Mouse (Mus musculus) myocyte (in vitro differentiated cells): ENCODE measurements around the gene Khdc3. TPM values are rescaled to one million over a fixed set of nuclear protein-coding genes. Genes with fewer than 3 reads are reported as not detected.

ENCODE experiments used
- H3K27me3 ChIP-seq: one replicate; pipeline ENCODE4 v1.6.1; 2011; ENCODE audit not compliant: control insufficient read depth, insufficient read depth, insufficient read length
- H3K36me3 ChIP-seq: one replicate; pipeline ENCODE4 v1.6.1; 2011; ENCODE audit not compliant: control insufficient read depth, insufficient read depth
- H3K4me2 ChIP-seq: one replicate; pipeline ENCODE4 v1.6.1; 2011; ENCODE audit warnings: low read depth, control low read depth
- H3K4me3 ChIP-seq: one replicate; pipeline ENCODE4 v1.5.1; 2011; ENCODE audit warnings: mild to moderate bottlenecking, control low read depth, moderate library complexity
- H3K79me2 ChIP-seq: one replicate; pipeline ENCODE4 v1.6.1; 2011; ENCODE audit not compliant: control insufficient read depth, insufficient read depth
- H3ac ChIP-seq: one replicate; pipeline ENCODE4 v1.6.1; 2011; ENCODE audit not compliant: control insufficient read depth, insufficient read length
- CEBPB ChIP-seq: IDR thresholded peaks from 2 replicates; pipeline ENCODE4 v1.6.1; 2011; ENCODE audit warnings: mild to moderate bottlenecking, moderate library complexity; ENCODE audit not compliant: poor library complexity, insufficient read depth, severe bottlenecking
- E2F4 ChIP-seq: IDR thresholded peaks from one replicate; pipeline ENCODE4 v1.6.1; 2011; ENCODE audit warnings: mild to moderate bottlenecking, control low read depth, moderate library complexity; ENCODE audit not compliant: insufficient read depth
- MAX ChIP-seq: IDR thresholded peaks from one replicate; pipeline ENCODE4 v1.6.1; 2011; ENCODE audit warnings: low read depth, mild to moderate bottlenecking, control low read depth
- MYOD1 ChIP-seq, 3 experiments: IDR thresholded peaks; one replicate each; pipeline ENCODE4 v1.6.1; 2011; ENCODE audit warnings: control low read depth in 2 of 3, low read depth in 2 of 3, mild to moderate bottlenecking in 2 of 3, moderate library complexity in 1 of 3; ENCODE audit not compliant: insufficient read length in 2 of 3, control insufficient read depth in 1 of 3
- MYOG ChIP-seq, 3 experiments: IDR thresholded peaks; one replicate each; pipeline ENCODE4 v1.6.1; 2011; ENCODE audit warnings: control low read depth in 2 of 3, low read depth in 2 of 3, mild to moderate bottlenecking in 2 of 3; ENCODE audit not compliant: insufficient read length in 2 of 3, control insufficient read depth in 1 of 3, insufficient read depth in 1 of 3
- POLR2A ChIP-seq: IDR thresholded peaks from one replicate; pipeline ENCODE4 v1.6.1; 2011; ENCODE audit warnings: low read depth, mild to moderate bottlenecking, control low read depth, moderate library complexity; ENCODE audit not compliant: insufficient read length
- POLR2AphosphoS2 ChIP-seq: IDR thresholded peaks from one replicate; pipeline ENCODE4 v1.6.1; 2011; ENCODE audit warnings: low read depth, control low read depth; ENCODE audit not compliant: insufficient read length
- REST ChIP-seq: IDR thresholded peaks from one replicate; pipeline ENCODE4 v1.6.1; 2011; ENCODE audit warnings: mild to moderate bottlenecking, control low read depth, moderate library complexity; ENCODE audit not compliant: insufficient read depth, insufficient read length
- SRF ChIP-seq: IDR thresholded peaks from one replicate; pipeline ENCODE4 v1.6.1; 2011; ENCODE audit warnings: low read depth; ENCODE audit not compliant: control insufficient read depth, insufficient read length
- TCF12 ChIP-seq: IDR thresholded peaks from one replicate; pipeline ENCODE4 v1.6.1; 2011; ENCODE audit warnings: mild to moderate bottlenecking, control low read depth; ENCODE audit not compliant: poor library complexity, insufficient read depth, severe bottlenecking
- TCF3 ChIP-seq: IDR thresholded peaks from one replicate; pipeline ENCODE4 v1.6.1; 2011; ENCODE audit warnings: low read depth, control low read depth; ENCODE audit not compliant: insufficient read length
- USF1 ChIP-seq: IDR thresholded peaks from one replicate; pipeline ENCODE4 v1.6.1; 2011; ENCODE audit warnings: low read depth, mild to moderate bottlenecking, control low read depth, moderate library complexity
- polyA plus RNA-seq: library from polyadenylated mRNA; unstranded; fragments of >200 nt; fragmentation: generic; extraction: Trizol; gene quantifications from one replicate; pipeline ENCODE4 v1.2.1, GENCODE M21; 2012; ENCODE audit warnings: missing spikeins

Khdc3 gene
- polyA plus RNA-seq, 1 experiment: not detected

DNA sequence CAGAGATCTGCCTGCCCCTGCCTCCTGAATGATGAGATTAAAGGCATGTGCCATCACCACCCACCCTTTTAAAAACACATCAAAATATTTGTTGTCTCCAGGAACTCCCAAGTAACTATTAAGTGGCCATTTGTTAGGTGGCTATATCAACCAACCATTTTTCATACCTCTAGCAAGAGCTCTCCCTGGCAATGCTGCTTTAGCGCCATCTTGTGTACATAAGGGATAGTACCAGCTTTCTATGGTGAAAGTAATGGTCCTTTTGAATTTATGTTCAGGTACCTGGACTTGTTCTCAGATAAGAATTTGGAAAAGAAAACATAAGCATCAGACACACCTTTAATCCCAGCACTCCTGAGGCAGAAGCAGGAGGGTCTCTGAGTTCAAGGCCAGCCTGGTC, 9.9 kb upstream of the Khdc3 start:
- Histone ChIP-seq H3K27me3 (peaks cover 37% of the 10 kb centered on the region), H3K4me2 (no peak overlapping the region), H3K36me3 (no peaks in the 10 kb centered on the region), H3K4me3 (no peak overlapping the region), H3ac (no peak overlapping the region), H3K79me2 (no peaks in the 10 kb centered on the region)
- TF ChIP-seq POLR2AphosphoS2: no peak
- TF ChIP-seq MYOG (IDR thresholded peaks at IDR 0.05; ENCODE audit: control insufficient read depth in 1 of 3, insufficient read depth in 1 of 3, insufficient read length in 2 of 3, low read depth in 2 of 3): no peak
- TF ChIP-seq E2F4: no peak
- TF ChIP-seq MYOD1 (IDR thresholded peaks at IDR 0.05; ENCODE audit: control insufficient read depth in 1 of 3, insufficient read length in 2 of 3, low read depth in 2 of 3): no peak
- no peak for TF ChIP-seq MAX
- no peak for TF ChIP-seq TCF12
- no peak for TF ChIP-seq CEBPB
- no peak for TF ChIP-seq POLR2A
- TF ChIP-seq TCF3: no peak
- no peak for TF ChIP-seq REST

DNA sequence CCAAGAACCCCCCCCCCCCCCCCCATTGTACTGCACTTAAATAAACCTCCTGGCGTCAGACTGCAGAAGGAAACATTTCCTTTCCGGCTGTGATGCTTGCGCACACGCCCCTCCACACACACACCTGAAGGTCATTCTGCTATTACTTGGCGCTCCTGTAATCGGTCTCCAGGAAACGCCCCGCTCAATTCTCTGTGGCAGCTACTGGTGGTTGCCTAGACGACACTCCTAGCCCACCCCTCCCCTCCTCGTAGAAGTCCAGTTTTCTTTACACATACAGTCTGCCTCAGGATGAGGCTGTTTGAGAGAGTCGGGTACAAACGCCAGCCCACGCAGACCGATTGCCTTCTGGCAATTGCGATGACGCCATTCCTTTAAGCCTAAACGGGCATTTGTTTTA, 7.1 kb upstream of the Khdc3 start:
- no peak overlapping the region for H3K4me2 ChIP-seq
- H3K4me3 ChIP-seq: no peak overlapping the region
- no peak overlapping the region for H3ac ChIP-seq

DNA sequence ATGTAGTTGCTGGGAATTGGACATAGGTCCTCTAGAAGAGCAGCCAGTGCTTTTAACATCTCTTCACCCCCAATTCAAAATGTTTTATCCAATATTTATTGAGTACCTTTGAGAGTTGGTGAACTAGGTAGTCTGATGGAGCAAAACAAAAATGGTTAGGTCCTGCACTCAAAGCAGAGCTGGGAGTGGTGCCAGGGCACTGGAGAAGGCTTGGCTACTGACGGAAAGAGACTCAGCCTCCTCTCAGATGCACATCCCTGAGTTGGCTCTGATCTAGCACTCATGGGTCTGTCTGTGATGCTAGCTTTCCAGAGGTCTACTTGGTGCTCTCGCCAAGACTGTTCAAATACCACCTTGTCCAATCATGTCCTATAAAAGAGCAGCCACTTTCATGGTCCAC, 3.7 kb upstream of the Khdc3 start:
- H3ac ChIP-seq: no peak overlapping the region
- no peak overlapping the region for H3K4me3 ChIP-seq
- H3K27me3 ChIP-seq: peaks cover 34% of the 10 kb centered on the region
- no peaks in the 10 kb centered on the region for H3K36me3 ChIP-seq
- no peaks in the 10 kb centered on the region for H3K79me2 ChIP-seq
- H3K4me2 ChIP-seq: no peak overlapping the region
- TF ChIP-seq TCF3 (no peak), MYOD1 (IDR thresholded peaks at IDR 0.05; ENCODE audit: control insufficient read depth in 1 of 3, insufficient read length in 2 of 3, low read depth in 2 of 3) (no peak), E2F4 (no peak), TCF12 (no peak), CEBPB (no peak), REST (no peak), SRF (no peak), MYOG (IDR thresholded peaks at IDR 0.05; ENCODE audit: control insufficient read depth in 1 of 3, insufficient read depth in 1 of 3, insufficient read length in 2 of 3, low read depth in 2 of 3) (no peak), POLR2AphosphoS2 (no peak), MAX (no peak), USF1 (no peak), POLR2A (no peak)

More for the DNA sequence above, 7.1 kb upstream of the Khdc3 start:
- Histone ChIP-seq H3K36me3 (no peaks in the 10 kb centered on the region), H3K27me3 (peaks cover 38% of the 10 kb centered on the region), H3K79me2 (no peaks in the 10 kb centered on the region)
- TF ChIP-seq MYOD1 (IDR thresholded peaks at IDR 0.05; ENCODE audit: control insufficient read depth in 1 of 3, insufficient read length in 2 of 3, low read depth in 2 of 3) (no peak), SRF (no peak), REST (no peak), E2F4 (no peak)

DNA sequence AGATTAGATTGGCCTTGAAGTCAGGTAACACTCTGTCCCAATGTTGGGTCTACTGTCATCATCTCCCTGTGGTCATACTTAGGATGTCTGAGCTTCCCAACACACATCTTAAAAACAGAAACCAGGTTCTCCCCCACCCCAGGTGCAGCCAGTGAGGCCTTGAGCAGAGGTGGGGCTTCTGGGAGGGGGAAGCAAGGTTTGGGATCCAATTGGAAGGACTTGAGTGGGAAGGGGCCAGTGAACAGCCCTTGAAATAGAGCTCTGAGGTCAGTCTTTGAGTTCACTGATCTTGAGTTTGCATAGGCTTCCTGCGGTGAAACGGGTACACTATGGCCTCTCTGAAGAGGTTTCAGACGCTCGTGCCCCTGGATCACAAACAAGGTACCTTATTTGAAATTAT, 545 bp downstream of the Khdc3 start, which contains the start of gene Gm20509:
TSS of gene Gm20509 (plus strand) at position 290 of the 400 bp plus-strand sequence.
- no peaks in the 10 kb centered on the region for H3K36me3 ChIP-seq
- no peak within 1 kb of the TSS for H3K4me3 ChIP-seq
- TF ChIP-seq E2F4 (no peak), REST (no peak), POLR2A (no peak), MAX (no peak), TCF12 (no peak), MYOG (IDR thresholded peaks at IDR 0.05; ENCODE audit: control insufficient read depth in 1 of 3, insufficient read depth in 1 of 3, insufficient read length in 2 of 3, low read depth in 2 of 3) (no peak), TCF3 (no peak), USF1 (no peak), CEBPB (no peak), MYOD1 (IDR thresholded peaks at IDR 0.05; ENCODE audit: control insufficient read depth in 1 of 3, insufficient read length in 2 of 3, low read depth in 2 of 3) (no peak), POLR2AphosphoS2 (no peak), SRF (no peak)
- H3K79me2 ChIP-seq: no peaks in the 10 kb centered on the region
- peaks cover 34% of the 10 kb centered on the region for H3K27me3 ChIP-seq
- H3K4me2 ChIP-seq: no peak within 1 kb of the TSS
- H3ac ChIP-seq: no peak within 1 kb of the TSS

DNA sequence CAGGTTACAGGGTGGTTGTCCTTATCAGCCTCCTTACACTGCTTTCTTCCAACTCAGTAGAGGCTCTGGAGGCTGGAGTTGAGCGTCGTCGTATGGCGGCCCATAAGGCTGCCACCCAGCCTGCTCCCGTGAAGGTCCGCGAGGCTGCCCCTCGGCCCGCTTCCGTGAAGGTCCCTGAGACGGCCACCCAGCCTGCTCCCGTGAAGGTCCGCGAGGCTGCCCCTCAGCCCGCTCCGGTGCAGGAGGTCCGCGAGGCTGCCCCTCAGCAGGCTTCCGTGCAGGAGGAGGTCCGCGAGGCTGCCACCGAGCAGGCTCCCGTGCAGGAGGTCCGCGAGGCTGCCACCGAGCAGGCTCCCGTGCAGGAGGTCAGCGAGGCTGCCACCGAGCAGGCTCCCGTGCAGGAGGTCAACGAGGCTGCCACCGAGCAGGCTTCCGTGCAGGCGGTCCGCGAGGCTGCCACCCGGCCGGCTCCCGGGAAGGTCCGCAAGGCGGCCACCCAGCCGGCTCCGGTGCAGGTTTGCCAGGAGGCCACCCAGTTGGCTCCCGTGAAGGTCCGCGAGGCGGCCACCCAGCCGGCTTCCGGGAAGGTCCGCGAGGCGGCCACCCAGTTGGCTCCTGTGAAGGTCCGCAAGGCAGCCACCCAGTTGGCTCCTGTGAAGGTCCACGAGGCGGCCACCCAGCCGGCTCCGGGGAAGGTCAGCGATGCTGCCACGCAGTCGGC, 1.7 kb downstream of the Khdc3 start:
- TF ChIP-seq POLR2AphosphoS2: no peak
- no peak for TF ChIP-seq MYOD1 (IDR thresholded peaks at IDR 0.05; ENCODE audit: control insufficient read depth in 1 of 3, insufficient read length in 2 of 3, low read depth in 2 of 3)
- no peak for TF ChIP-seq POLR2A
- TF ChIP-seq TCF12: no peak
- no peak for TF ChIP-seq E2F4
- no peak for TF ChIP-seq SRF
- no peak for TF ChIP-seq REST
- no peak for TF ChIP-seq USF1
- no peak for TF ChIP-seq TCF3
- no peak for TF ChIP-seq MYOG (IDR thresholded peaks at IDR 0.05; ENCODE audit: control insufficient read depth in 1 of 3, insufficient read depth in 1 of 3, insufficient read length in 2 of 3, low read depth in 2 of 3)
- no peak for TF ChIP-seq MAX
- TF ChIP-seq CEBPB: no peak
- H3K79me2 ChIP-seq: no peaks in the 10 kb centered on the region
- no peak overlapping the region for H3K4me2 ChIP-seq
- H3K27me3 ChIP-seq: peaks cover 26% of the 10 kb centered on the region
- H3K36me3 ChIP-seq: no peaks in the 10 kb centered on the region
- no peak overlapping the region for H3K4me3 ChIP-seq
- no peak overlapping the region for H3ac ChIP-seq
